Mouse (Mus musculus) hindbrain, postnatal 0 days (tissue): ENCODE results near the gene Pax4. TPM values are rescaled to one million over a fixed set of nuclear protein-coding genes. Genes with fewer than 3 reads are reported as not detected.

Experiments used
- ATAC-seq: fragments of 200-750 bp; cut with Nextera tagmentation; 2 replicates; pipeline ENCODE4 v1.8.0; 2017; ENCODE audit warnings: mild to moderate bottlenecking, moderate TSS enrichment, moderate library complexity
- DNase-seq: peaks from one replicate; pipeline ENCODE4 v3.0.0-alpha.2; 2015; ENCODE audit warnings: low spot score
- H3K27ac ChIP-seq: fragments of 300-500 bp; sonication (generic); 2 replicates; pipeline ENCODE4 v1.5.1; 2014; ENCODE audit warnings: mild to moderate bottlenecking
- H3K27me3 ChIP-seq: fragments of 300-500 bp; sonication (generic); 2 replicates; pipeline ENCODE4 v1.6.1; 2014; ENCODE audit warnings: low read length, mixed read lengths; ENCODE audit not compliant: insufficient read depth
- H3K36me3 ChIP-seq: fragments of 300-500 bp; sonication (generic); 2 replicates; pipeline ENCODE4 v1.6.1; 2014; ENCODE audit warnings: low read length, mixed read lengths; ENCODE audit not compliant: insufficient read depth
- H3K4me1 ChIP-seq: fragments of 300-500 bp; sonication (generic); 2 replicates; pipeline ENCODE4 v1.6.1; 2014; ENCODE audit warnings: antibody characterized with exemption, low read length, mixed read lengths; ENCODE audit not compliant: insufficient read depth
- H3K4me2 ChIP-seq: fragments of 300-500 bp; sonication (generic); 2 replicates; pipeline ENCODE4 v1.6.1; 2014; ENCODE audit warnings: low read depth, mild to moderate bottlenecking, low read length, moderate library complexity, mixed read lengths
- H3K4me3 ChIP-seq: fragments of 300-500 bp; sonication (generic); 2 replicates; pipeline ENCODE4 v1.5.1; 2014; ENCODE audit warnings: low read length
- H3K9ac ChIP-seq: fragments of 300-500 bp; sonication (generic); replicated peaks from 2 replicates; pipeline ENCODE4 v1.6.1; 2014; ENCODE audit warnings: mild to moderate bottlenecking, low read length, moderate library complexity, mixed read lengths
- H3K9me3 ChIP-seq: fragments of 300-500 bp; sonication (generic); 2 replicates; pipeline ENCODE4 v1.6.1; 2016; ENCODE audit warnings: low read length, mixed read lengths
- CTCF ChIP-seq: IDR thresholded peaks from 2 replicates; pipeline ENCODE4 v1.5.1; 2016; ENCODE audit warnings: antibody characterized with exemption, control low read depth, low read depth
- WGBS: fragments of 180-500 bp; shearing (Covaris S2); extraction: QIAGEN DNeasy Blood & Tissue Kit; methylation state at CpG from one replicate; pipeline ENCODE4 v1.1.7; 2014; 5-methylcytosine and 5-hydroxymethylcytosine counted together
- polyA plus RNA-seq: library from polyadenylated mRNA; unstranded; fragments of >200 nt; fragmentation: Nextera tagmentation; extraction: Ambion mirVana; gene quantifications from 2 replicates; pipeline ENCODE4 v1.2.1, GENCODE M21; 2015
- total RNA-seq: library from RNA; depleted of rRNA; stranded (reverse); fragments of >200 nt; gene quantifications from 2 replicates; pipeline ENCODE4 v1.2.3, GENCODE M21; 2014

Pax4 gene
- total and polyA plus RNA-seq, 2 experiments from 2014 or later, result 0.23 TPM; not detected in 1

GRCm38 (mm10) chr6:28425019-28425418, 24.1 kb downstream of the Pax4 start:
- H3K9ac ChIP-seq, result 0 out of 2 replicates have a peak overlapping the region, but pooled peaks have one; percentile 98

DNA sequence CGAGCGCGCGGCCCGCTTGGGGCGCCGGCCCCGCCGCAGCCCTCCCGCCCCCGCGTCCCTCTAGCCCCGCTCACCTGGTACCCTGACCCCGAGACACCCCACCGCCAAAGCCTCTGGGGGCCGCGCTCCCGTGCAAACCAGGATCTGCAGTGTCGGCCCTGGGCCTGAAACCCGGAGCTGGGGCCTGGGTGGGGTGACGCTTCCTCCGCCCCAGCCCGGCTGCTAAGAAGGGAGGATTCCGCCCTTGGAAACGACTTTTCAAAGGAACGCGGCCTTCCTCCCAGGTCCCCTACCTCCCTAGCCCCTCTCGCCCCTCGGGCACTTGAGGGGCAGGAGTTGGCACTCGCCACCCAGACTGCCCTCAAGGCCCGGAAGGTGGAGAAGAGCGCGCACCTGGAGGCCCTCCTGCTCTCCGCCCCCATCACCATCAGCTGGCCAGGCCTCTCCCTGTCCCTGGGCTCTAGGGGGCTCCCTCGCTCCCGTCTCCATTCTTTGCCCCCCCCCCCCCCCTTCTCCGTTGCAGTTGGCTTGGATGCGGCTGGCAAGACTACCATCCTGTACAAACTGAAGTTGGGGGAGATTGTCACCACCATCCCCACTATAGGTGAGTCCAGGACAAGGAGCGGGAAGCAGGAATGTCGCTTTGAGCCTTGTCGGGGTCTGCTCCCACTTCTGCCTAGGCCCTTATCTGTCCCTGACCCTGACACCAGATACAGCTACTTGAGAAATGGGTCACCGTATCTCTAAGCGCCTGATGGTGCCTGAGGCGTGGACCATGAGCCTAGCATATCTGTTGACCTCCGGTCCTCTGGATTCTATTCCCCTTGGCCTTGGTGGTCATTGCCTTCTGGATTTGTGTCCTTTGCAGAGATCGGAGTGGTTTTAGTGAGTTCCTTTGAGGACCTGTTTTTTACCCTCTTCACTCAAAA, 25.1 kb downstream of the Pax4 start:
- peak overlapping the region; percentile 85 for H3K27ac ChIP-seq
- 13% methylated on average over 40 of the region's 46 CpGs for WGBS

More at GRCm38 (mm10) chr6:28425019-28425418, 24.1 kb downstream of the Pax4 start:
- H3K4me1 ChIP-seq, result peaks cover 25% of the 10 kb centered on the region
- DNase-seq, result no peak
- H3K9me3 ChIP-seq, result no peaks in the 10 kb centered on the region
- H3K27ac ChIP-seq, result no peak overlapping the region
- H3K27me3 ChIP-seq, result no peaks in the 10 kb centered on the region
- TF ChIP-seq CTCF, result no peak
- H3K4me2 ChIP-seq, result peak overlapping the region; percentile 72; the same call in 1 of the 2 replicates
- no peak for ATAC-seq
- peaks cover 13% of the 10 kb centered on the region for H3K36me3 ChIP-seq
- no peak overlapping the region for H3K4me3 ChIP-seq
- WGBS, result 82% methylated on average over 6 of the region's 6 CpGs

DNA sequence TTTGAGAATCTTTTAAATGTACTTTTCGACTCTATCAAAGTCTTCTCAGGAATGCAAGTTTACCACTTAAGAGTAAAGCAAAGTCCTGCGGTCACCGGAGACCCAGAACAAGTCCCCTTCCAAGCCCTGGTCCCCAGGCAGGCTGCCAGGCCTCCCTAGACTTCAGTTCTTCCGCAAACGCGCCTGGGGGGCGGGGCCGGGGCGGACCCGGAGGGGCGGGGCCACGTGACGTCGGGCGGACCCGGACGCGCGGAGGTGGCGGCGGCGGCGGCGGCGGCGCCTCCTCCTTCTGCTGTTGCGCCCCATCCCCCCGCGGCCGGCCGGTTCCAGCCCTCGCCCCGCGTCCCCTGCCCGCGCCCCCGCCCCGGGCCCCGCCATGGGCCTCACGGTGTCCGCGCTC, 25.8 kb downstream of the Pax4 start, which contains the start of gene Arf5:
Arf5 (plus strand) TSS at position 248 of the 400 bp plus-strand sequence.
- DNase-seq, result peak; percentile 95
- Histone ChIP-seq H3K27me3 (no peaks in the 10 kb centered on the region), H3K9me3 (no peaks in the 10 kb centered on the region), H3K4me1 (peaks cover 30% of the 10 kb centered on the region), H3K4me3 (peak within 1 kb of the TSS; percentile 98), H3K4me2 (peak within 1 kb of the TSS; percentile 72), H3K27ac (peak within 1 kb of the TSS; percentile 85), H3K36me3 (peaks cover 20% of the 10 kb centered on the region), H3K9ac (peak within 1 kb of the TSS; percentile 98)
- ATAC-seq, result peak; percentile 78
- WGBS, result under 1% methylated on average over 23 of the region's 42 CpGs
- no peak for TF ChIP-seq CTCF

More for the DNA sequence above, 25.1 kb downstream of the Pax4 start:
- Histone ChIP-seq H3K36me3 (peaks cover 13% of the 10 kb centered on the region), H3K4me1 (peaks cover 30% of the 10 kb centered on the region), H3K4me3 (peak overlapping the region; percentile 98), H3K27me3 (no peaks in the 10 kb centered on the region), H3K9me3 (no peaks in the 10 kb centered on the region), H3K9ac (peak overlapping the region; percentile 98), H3K4me2 (peak overlapping the region; percentile 72)
- TF ChIP-seq CTCF, result peak; percentile 49
- peak; percentile 57 for ATAC-seq
- DNase-seq, result peak; percentile 57

DNA sequence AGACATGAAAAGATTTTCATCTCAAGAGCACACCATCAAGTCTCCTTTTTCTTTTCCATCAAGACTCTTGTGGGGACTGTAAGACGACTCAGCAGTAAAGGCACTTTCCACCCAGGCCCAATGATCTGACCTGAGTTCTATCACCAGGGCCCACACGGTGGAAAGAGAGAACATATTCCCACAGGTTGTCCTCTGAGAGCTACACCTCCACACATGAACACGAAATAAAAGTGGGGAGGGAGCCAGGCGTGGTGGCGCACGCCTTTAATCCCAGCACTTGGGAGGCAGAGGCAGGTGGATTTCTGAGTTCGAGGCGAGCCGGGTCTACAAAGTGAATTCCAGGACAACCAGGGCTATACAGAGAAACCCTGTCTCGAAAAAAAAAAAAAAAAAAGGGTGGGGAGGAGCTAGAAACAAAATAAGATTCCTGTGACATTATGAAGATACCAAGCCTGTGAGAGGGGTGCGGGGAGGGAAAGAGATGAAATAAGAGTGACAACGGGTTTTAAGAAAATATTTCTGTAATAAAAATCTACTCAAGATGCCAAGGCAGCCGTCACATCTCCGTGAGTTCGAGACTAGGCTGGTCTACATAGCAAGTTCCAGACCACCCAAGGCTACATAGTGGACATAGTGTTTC, 26.4 kb downstream of the Pax4 start:
- no peak for ATAC-seq
- H3K4me1 ChIP-seq, result peaks cover 30% of the 10 kb centered on the region
- peak overlapping the region; percentile 85; the same call in 1 of the 2 replicates for H3K27ac ChIP-seq

DNA sequence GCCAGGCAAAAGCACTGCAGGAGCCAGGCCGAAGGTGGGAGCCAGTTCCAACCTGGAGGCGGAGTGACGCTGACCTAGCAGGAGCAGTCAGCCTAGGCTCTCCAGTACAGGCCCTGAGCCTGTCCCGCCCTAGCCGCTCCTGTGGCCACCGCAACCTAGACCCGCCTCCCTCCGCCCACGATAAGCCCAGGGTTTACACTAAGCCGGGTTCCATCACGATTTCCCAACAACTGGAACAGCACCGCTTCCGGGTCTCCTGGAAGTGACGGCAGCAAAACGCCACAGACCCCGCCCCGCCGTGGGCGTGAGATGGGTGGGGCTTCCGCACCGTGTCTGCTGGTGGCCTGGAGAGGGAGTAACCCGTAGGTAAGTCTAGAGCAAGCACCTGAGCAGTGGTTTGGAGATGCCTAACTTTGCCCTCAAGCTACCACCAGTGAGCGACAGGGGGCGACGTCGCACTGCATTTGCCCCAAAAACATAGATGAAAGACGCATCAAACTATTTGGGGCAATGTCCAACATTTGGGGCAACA, 27.6 kb downstream of the Pax4 start:
- H3K36me3 ChIP-seq, result peaks cover 17% of the 10 kb centered on the region
- H3K27ac ChIP-seq, result peak overlapping the region; percentile 54; the same call in 1 of the 2 replicates
- TF ChIP-seq CTCF, result peak; percentile 81
- WGBS, result under 1% methylated on average over 26 of the region's 27 CpGs
- peak overlapping the region; percentile 66 for H3K4me3 ChIP-seq
- peak overlapping the region; percentile 76 for H3K9ac ChIP-seq
- H3K9me3 ChIP-seq, result no peaks in the 10 kb centered on the region
- peak; percentile 91 for ATAC-seq
- peaks cover 30% of the 10 kb centered on the region for H3K4me1 ChIP-seq
- DNase-seq, result peak; percentile 96
- no peaks in the 10 kb centered on the region for H3K27me3 ChIP-seq
- peak overlapping the region; percentile 96 for H3K4me2 ChIP-seq

More for the DNA sequence above, 26.4 kb downstream of the Pax4 start:
- WGBS, result 72% methylated on average over 15 of the region's 15 CpGs
- Histone ChIP-seq H3K9ac (peak overlapping the region; percentile 98; the same call in 1 of the 2 replicates), H3K4me3 (peak overlapping the region; percentile 98), H3K4me2 (peak overlapping the region; percentile 72), H3K9me3 (no peaks in the 10 kb centered on the region), H3K27me3 (no peaks in the 10 kb centered on the region), H3K36me3 (peaks cover 22% of the 10 kb centered on the region)
- no peak for TF ChIP-seq CTCF
- no peak for DNase-seq

GRCm38 (mm10) chr6:28420865-28421264, 28.3 kb downstream of the Pax4 start:
- no peak for DNase-seq
- Histone ChIP-seq H3K36me3 (peaks cover 15% of the 10 kb centered on the region), H3K4me3 (peak overlapping the region; percentile 66), H3K9me3 (no peaks in the 10 kb centered on the region), H3K4me2 (peak overlapping the region; percentile 96), H3K27me3 (no peaks in the 10 kb centered on the region), H3K27ac (no peak overlapping the region; the same call in 1 of the 2 replicates), H3K4me1 (peaks cover 30% of the 10 kb centered on the region), H3K9ac (peak overlapping the region; percentile 76)
- ATAC-seq, result no peak
- 25% methylated on average over 13 of the region's 13 CpGs for WGBS
- TF ChIP-seq CTCF, result no peak
